Mouse (Mus musculus): ENCODE results near the gene Armt1. TPM values are rescaled to one million over a fixed set of nuclear protein-coding genes. Genes with fewer than 3 reads are reported as not detected.
"Not testable (repeated sequence)": the region's sequence is repeated elsewhere in the genome, so short reads cannot be mapped to it uniquely, and the experiment has no call there.

Armt1 gene
- total RNA-seq, 2 experiments from 2014 or later, result 13.2 to 19.1 TPM

- DNase-seq, result not testable (repeated sequence)
Measured at GRCm38 (mm10) chr10:4433871-4434270, 1.6 kb downstream of the Armt1 start.

- DNase-seq, result no peak
Measured at GRCm38 (mm10) chr10:4435416-4435815, 3.1 kb downstream of the Armt1 start.

GRCm38 (mm10) chr10:4456409-4456808, 24.1 kb downstream of the Armt1 start:
- DNase-seq, result no peak

- no peak for DNase-seq
Measured at GRCm38 (mm10) chr10:4460201-4460600, 27.9 kb downstream of the Armt1 start.

- no peak for DNase-seq
Measured at GRCm38 (mm10) chr10:4465799-4466198, 33.5 kb downstream of the Armt1 start.

- DNase-seq, result no peak
Measured at GRCm38 (mm10) chr10:4469406-4469805, 37.1 kb downstream of the Armt1 start.

- no peak for DNase-seq
Measured at GRCm38 (mm10) chr10:4473591-4473993, 41.3 kb downstream of the Armt1 start.

GRCm38 (mm10) chr10:4475431-4475830, 43.2 kb downstream of the Armt1 start:
- DNase-seq, result no peak

- no peak for DNase-seq
Measured at GRCm38 (mm10) chr10:4476604-4477003, 44.3 kb downstream of the Armt1 start.

- DNase-seq, result no peak
Measured at GRCm38 (mm10) chr10:4480929-4481328, 48.7 kb downstream of the Armt1 start.

- peak; percentile 70 for DNase-seq
Measured at GRCm38 (mm10) chr10:4481695-4482094, 49.4 kb downstream of the Armt1 start.

- peak; percentile 38 for DNase-seq
Measured at GRCm38 (mm10) chr10:4482355-4482754, 50.1 kb downstream of the Armt1 start, which contains the start of gene Ccdc170. Gene Ccdc170 (plus strand): TSS chr10:4482502.

- DNase-seq, result no peak
Measured at GRCm38 (mm10) chr10:4483848-4484247, 51.6 kb downstream of the Armt1 start.

- DNase-seq, result no peak
Measured at GRCm38 (mm10) chr10:4484986-4485385, 52.7 kb downstream of the Armt1 start.

GRCm38 (mm10) chr10:4489865-4490264, 57.6 kb downstream of the Armt1 start:
- no peak for DNase-seq

- no peak for DNase-seq
Measured at GRCm38 (mm10) chr10:4491281-4491680, 59.0 kb downstream of the Armt1 start.

- no peak for DNase-seq
Measured at GRCm38 (mm10) chr10:4492045-4492444, 59.8 kb downstream of the Armt1 start.

GRCm38 (mm10) chr10:4492909-4493308, 60.6 kb downstream of the Armt1 start:
- DNase-seq, result no peak

- peak; percentile 52 for DNase-seq
Measured at GRCm38 (mm10) chr10:4503251-4503650, 71.0 kb downstream of the Armt1 start.

Other genes with a start within 250 kb of the Armt1 start
- 10 to 100 TPM; 39.3 to 44.8 TPM for gene Akap12, start 166.1 kb upstream of the Armt1 start, total RNA-seq (2021)
- 10 to 100 TPM; 10.6 to 12.1 TPM for gene Zbtb2, start 44.4 kb upstream of the Armt1 start, total RNA-seq (2021)
- gene Rmnd1, start 79 bp upstream of the Armt1 start, total RNA-seq (2021), result 10 to 100 TPM; 44.0 to 76.6 TPM
- under 1 TPM; 0.57 to 0.82 TPM for gene Ccdc170, start 50.0 kb downstream of the Armt1 start, total RNA-seq (2021)
- gene Esr1, start 179.1 kb downstream of the Armt1 start, total RNA-seq (2021), result 10 to 100 TPM; 16.2 to 24.5 TPM